Mouse (Mus musculus): ENCODE results near the gene Necap2. TPM values are rescaled to one million over a fixed set of nuclear protein-coding genes. Genes with fewer than 3 reads are reported as not detected.

Gene Necap2
- total RNA-seq, 2 experiments from 2014 or later, result 40.9 to 52.0 TPM

DNA sequence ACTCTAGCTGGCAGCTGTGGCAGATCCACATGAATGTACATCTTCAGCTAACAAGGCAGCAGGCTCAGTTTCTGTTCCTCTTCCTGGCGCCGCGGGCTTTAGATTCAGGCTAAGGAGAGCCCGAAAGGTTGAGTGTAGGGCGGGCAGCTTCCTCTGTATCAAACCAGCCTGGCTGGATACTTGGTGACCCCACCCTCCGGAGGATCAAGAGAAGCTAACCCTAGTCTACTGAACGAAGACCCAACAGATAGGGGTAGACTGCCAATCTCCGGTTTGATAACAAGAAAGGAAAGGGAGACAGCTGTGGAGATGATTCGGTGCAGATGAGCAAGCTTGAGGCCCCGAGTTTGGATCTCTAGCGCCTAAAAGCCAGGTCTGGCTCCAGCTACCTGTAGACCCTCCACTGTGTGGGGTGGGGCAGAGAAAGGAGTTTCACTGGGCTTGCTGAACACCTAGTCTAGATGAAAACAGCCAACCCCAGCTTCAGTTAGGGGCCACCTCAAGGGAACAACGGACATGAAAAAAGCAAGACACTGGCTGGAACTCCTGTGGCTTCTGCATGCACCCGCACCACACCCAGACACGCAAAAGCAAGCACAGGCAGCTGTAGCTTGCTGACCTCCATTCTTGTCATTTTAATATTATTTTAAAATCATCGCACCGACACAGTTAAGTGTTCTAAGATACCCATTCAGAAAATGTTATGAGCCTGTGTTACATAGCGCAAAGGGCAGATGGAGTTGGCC, 1.2 kb downstream of the Necap2 start:
- no peak for DNase-seq (ENCODE audit: low spot score in 2 of 2)

DNA sequence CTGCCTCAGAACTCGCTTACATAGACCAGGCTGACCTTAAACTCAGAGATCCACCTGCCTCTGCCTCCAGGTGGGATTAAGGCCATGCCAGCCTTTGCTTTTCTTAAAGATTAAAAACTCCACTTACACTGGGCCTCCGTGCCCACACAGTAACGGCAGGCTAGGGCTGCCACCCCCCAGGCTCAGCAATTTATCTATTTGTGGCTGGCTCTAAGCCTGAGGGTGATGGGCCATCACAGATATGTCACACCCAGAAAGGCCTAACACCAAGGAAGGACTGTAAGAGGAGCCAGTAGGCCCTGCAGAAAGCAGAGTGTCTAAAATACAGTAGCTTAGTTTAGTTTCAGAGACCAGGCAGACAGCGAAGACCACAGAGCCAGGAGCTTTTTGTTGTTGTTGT, 4.0 kb downstream of the Necap2 start:
- no peak for DNase-seq (ENCODE audit: low spot score in 2 of 2)

DNA sequence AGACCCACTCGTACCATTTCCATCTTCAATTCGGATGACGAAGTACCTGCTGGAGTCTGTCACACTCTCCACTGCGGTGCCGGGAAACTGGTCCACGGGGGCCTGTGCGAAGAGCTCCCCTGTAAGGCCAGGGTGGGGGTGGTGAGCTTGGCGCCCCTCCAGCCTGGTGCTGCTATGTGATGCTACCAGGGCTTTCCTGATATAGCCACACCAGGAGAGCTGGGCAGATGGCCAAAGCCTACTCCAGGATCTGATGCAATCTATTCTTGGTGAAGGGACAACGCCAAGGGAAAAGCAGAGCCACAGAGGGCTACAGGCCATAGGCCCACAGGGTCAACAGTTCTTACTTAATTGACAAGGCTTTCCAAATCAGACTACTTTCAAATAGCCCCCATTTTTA, 4.5 kb downstream of the Necap2 start:
- DNase-seq (ENCODE audit: low spot score in 2 of 2), result no peak

DNA sequence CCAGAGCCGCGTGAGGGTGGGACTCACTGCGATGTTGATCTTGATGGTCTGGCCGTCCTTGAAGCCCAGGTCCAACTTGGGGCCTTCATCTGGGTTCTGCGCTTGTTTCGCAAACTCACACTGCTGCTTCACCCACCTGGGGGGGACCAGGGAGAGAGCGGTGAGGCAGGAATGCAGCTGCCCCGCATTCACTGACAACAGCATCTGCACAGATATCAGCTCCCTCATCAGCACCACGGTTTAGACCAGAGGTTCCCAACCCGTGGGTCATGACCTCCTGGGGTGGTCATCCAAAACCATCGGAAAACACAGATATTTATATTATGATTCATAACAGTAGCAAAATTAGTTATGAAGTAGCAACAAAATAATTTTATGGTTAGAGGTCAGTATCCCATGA, 5.7 kb downstream of the Necap2 start:
- DNase-seq (ENCODE audit: low spot score in 2 of 2), result no peak

- no peak for DNase-seq (ENCODE audit: low spot score in 2 of 2)
Measured at GRCm38 (mm10) chr4:141069731-141070130, 8.4 kb downstream of the Necap2 start.

GRCm38 (mm10) chr4:141068655-141069054, 9.5 kb downstream of the Necap2 start:
- no peak for DNase-seq (ENCODE audit: low spot score in 2 of 2)

DNA sequence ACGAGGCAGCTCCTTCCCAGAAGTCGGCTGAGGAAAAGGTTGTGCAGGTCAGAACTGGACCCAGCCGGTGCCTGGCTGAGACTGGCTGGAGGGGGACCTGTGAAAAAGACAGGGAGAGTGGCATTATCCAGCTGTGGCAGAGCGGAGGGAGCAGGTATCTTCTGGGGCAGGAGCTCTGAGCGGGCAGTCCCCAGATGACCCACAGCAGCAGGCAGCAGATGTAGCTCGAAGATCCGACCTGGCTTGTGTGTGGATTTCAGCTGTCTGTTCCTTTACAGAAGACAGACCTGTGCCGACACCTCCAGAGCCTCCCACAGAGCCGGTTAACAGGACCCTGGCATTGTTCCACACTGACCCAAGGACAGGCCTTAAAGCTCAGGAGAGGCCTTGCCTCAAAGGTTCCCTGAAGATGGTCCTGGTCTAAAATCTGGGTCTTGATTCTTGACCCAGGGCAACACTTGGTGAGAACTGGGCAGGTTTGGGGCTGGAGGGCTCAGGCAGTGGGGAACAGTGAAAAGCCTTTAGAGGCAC, 10.6 kb downstream of the Necap2 start:
- DNase-seq (ENCODE audit: low spot score in 2 of 2), result no peak

DNA sequence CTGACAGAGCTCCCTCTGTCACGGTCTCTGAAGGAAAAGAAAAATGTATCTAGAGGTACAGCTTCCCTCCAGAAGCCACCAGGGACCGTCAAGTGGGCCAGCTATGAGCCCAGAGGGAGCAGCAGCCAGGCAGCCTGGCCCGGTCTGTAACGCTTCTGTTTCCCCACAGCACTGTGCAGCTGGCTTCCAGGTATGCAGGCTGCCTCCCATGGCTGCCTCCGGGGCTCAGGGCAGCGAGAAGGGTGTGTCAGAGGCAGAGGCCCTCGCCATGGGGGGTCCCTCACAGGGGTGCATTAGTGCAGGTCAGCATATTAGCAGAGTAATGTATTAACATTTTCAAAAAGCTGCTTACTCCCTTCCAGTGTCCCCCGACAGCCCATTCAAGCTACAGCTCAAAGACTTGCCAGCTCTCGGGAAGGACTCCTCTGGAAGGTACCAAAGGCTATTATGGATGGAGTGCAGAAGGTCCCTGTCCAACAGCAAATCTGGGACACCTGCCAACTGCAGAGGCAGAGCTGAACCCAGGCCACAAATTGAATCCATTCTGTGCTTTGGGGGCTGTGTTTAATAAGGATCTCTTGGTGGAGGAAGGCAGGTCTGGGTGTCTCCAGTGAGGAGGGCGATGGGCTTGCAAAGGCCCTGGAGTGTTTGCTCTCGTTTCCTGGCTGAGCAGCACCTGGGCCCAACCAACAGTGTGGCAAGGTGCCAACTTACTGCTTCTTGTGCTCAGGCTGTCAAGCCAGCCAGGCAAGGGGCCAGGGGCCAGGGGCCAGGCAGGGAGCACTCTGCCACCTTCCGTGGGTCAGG, 11.2 kb downstream of the Necap2 start:
- DNase-seq (ENCODE audit: low spot score in 2 of 2), result no peak

GRCm38 (mm10) chr4:141065123-141065522, 13.0 kb downstream of the Necap2 start:
- peak; percentile 74 to 84 for DNase-seq (ENCODE audit: low spot score in 2 of 2)

GRCm38 (mm10) chr4:141064104-141064659, 14.0 kb downstream of the Necap2 start:
- no peak for DNase-seq (ENCODE audit: low spot score in 2 of 2)

GRCm38 (mm10) chr4:141060426-141061301, 17.5 kb downstream of the Necap2 start, which contains the start of gene Crocc:
Gene Crocc (minus strand): TSS chr4:141060550.
- DNase-seq (ENCODE audit: low spot score in 2 of 2), result peak; percentile 98 to 99

GRCm38 (mm10) chr4:141059616-141060425, 18.3 kb downstream of the Necap2 start:
- DNase-seq (ENCODE audit: low spot score in 2 of 2), result no peak

DNA sequence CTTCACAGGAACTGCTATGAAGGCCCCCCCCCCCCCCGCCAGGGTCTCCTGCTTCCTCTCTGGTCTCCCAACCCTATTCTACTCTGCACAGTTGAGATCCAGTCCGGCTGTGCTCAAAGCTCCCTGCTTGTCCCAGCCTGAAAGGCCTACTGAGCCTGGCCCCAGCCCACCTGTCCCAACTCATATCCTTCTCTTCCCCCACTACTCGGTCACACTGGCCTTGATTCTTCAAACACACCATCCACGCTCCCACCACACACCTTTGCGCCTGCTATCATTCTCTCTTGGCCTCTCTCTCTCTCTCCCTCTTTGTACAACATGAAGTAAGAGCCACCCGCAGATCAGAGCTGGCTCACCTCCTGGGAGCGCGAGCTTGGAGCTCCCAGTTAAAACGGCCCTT, 19.3 kb downstream of the Necap2 start:
- DNase-seq (ENCODE audit: low spot score in 2 of 2), result no peak

- DNase-seq (ENCODE audit: low spot score in 2 of 2), result no peak
Measured at GRCm38 (mm10) chr4:141056970-141057369, 21.2 kb downstream of the Necap2 start.

GRCm38 (mm10) chr4:141053568-141054161, 24.5 kb downstream of the Necap2 start:
- DNase-seq (ENCODE audit: low spot score in 2 of 2), result peak; percentile 67 to 73

GRCm38 (mm10) chr4:141053138-141053537, 25.0 kb downstream of the Necap2 start:
- DNase-seq (ENCODE audit: low spot score in 2 of 2), result no peak

- DNase-seq (ENCODE audit: low spot score in 2 of 2), result no peak
Measured at GRCm38 (mm10) chr4:141052442-141052841, 25.7 kb downstream of the Necap2 start.

DNA sequence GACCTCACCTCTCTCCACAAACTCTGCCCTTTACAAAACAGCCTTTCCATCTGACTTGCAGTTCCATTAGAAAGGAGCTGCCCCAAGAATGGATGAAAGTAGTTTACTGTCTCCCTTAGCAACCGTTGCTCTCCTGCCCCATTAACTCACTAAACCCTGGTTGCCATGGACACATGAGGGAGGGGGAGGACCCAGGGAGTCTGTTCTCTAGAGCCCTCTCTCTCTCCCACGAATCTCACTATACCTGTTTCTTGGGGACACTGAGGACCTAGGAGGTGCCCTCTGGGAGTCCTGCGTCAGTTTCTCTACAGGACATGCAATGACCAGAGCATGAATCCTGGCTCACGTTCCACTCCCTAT, 28.7 kb downstream of the Necap2 start:
- peak; percentile 40 to 67 for DNase-seq (ENCODE audit: low spot score in 2 of 2)

GRCm38 (mm10) chr4:141048810-141049475, 29.2 kb downstream of the Necap2 start:
- no peak for DNase-seq (ENCODE audit: low spot score in 2 of 2)
